Mouse (Mus musculus): ENCODE measurements around the gene Ankrd33b.

The Ankrd33b gene

GRCm38 (mm10) chr15:31302293-31302990 lies 65.1 kb downstream of the Ankrd33b start:
- DNase-seq (ENCODE audit: low read depth): no peak

GRCm38 (mm10) chr15:31299258-31299917 lies 68.1 kb downstream of the Ankrd33b start:
- no peak for DNase-seq (ENCODE audit: low read depth)

DNA sequence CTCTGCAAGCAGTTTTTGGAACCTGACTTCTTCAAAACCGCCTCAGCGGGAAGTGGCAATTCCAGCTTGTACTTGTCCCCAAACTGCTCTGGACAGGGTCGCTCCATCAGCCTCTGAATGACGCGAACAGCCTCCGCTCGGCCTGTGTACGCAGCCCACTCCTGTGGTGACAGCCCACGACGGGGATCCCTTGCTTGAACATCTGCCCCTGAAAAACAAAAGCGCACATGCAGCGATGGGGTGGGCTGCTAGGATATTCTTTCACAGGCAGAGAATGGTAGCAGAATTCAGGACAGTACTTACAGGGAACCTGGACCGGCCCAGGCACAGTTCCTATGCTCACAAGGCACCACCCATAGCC lies 69.8 kb downstream of the Ankrd33b start:
- DNase-seq (ENCODE audit: low read depth): no peak

DNA sequence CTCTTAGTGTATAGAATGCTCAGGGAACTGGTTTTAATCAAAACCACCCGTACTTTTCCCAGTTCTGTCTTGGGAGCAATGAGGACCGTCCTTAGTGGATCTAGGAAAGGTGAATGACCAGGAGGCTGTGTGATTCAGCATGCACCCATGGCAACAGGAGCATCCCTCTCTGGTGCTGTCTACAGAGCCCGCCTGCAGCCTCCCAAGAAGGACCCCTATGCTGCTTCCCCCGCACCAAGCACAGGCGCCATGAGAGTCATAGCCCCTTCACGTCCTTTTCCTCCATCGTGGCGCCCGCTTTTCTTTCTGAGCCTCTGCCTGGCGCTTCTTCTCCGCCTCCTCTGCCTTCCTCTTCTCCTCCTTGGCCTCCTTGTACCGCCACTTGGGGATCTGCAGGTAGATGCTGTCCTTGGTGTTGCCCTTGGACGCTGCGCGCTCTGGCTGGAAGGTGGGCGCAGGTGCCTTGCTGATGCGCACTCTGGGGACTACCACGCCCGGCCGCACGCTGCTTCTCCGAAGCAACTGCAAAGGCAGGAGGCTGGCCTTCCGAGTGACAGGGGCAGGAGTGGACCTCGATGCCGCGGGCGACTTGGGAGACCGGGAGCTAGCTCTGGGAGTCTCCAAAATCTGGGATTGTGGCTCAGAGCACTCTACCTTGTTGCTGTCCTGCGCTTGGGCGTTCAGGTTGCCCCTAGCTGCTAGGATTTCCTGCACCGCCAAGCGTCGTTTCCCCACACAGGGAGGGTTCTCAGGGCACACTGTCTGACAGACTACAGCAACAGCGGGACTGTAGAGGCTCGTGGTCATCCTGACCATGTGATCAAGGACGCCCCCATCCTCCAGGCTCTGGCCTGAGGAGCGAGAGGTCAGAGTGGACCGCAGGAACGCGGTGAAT lies 70.4 kb downstream of the Ankrd33b start:
- no peak for DNase-seq (ENCODE audit: low read depth)

- DNase-seq (ENCODE audit: low read depth): no peak
Measured at GRCm38 (mm10) chr15:31294311-31294710, 73.2 kb downstream of the Ankrd33b start.

DNA sequence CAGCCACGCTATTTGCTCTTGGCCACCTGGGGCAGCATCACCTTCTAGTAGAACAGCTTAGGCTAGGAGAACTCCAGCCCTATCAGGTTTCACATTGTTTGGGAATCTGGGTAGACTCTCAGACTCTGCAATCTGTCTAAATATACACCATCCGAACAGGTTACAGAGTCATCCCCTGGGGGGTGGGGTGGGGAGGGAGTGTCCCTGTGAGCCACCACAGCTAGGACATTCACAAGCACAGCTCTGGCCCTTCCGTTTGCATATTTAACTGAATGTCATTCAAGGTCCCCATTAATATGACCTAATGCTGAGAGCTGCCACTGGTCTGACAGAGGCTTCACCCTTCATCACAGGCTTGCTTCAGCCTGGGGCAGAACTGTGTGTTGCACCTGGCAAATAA lies 74.9 kb downstream of the Ankrd33b start:
- no peak for DNase-seq (ENCODE audit: low read depth)

DNA sequence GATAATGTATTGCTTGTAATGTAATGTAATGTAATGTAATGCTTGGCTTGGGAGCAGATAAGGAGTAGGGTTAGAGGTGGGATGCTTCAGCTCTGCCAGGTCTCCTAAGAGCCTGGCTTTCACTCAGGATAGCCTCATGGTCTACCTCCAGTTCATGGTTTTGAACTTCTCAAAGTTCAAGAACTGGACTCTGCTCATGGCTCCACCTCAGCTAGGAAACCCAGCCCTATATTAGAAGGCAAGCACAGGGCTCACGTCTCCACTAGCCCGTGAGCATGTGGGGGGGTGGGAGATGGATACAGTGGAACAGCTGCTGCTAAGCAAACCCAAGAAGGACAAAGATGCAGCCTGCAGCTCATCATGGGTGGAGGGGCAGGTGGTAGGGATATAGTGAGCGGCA lies 81.8 kb downstream of the Ankrd33b start:
- no peak for DNase-seq (ENCODE audit: low read depth)

GRCm38 (mm10) chr15:31284922-31285631 lies 82.4 kb downstream of the Ankrd33b start:
- DNase-seq (ENCODE audit: low read depth): no peak

DNA sequence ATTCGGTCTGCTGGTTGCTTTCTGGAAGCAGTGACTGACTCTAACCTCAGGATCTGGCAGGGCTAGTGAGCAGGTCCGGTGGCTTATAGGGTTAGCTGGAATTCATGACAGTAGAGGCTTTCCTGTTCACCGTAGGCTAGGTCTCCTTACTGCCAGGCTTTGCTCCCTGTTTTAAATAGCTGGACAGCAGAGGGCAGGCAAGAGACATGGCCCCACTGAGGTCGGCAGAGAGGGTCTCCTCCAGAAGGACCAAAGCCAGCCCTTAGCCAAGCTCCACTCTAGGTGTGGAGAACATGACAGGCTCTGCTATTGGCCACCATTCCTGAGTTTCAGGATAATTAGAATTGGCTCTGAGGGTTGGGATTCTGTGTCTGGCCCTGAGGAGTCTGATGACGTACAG lies 83.4 kb downstream of the Ankrd33b start:
- DNase-seq (ENCODE audit: low read depth): no peak

DNA sequence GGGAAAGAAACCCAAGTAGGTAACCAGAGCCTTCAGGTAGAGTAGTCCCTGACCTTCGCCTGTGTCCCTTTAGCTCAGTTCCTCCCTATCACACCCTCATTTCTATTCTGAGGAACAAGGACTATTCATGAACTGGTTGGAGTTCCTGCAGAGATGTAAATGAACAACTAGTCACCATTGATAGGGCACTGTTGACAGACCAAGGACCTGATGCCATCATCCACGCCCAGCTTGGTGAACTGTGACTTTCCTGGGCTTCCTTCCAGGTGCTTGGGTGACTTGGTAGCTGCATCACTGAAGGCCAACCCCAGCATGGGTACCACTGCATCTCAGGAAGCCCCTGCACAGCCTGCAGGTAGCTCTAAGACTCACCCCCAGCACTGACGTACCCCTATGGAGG lies 85.2 kb downstream of the Ankrd33b start:
- no peak for DNase-seq (ENCODE audit: low read depth)

DNA sequence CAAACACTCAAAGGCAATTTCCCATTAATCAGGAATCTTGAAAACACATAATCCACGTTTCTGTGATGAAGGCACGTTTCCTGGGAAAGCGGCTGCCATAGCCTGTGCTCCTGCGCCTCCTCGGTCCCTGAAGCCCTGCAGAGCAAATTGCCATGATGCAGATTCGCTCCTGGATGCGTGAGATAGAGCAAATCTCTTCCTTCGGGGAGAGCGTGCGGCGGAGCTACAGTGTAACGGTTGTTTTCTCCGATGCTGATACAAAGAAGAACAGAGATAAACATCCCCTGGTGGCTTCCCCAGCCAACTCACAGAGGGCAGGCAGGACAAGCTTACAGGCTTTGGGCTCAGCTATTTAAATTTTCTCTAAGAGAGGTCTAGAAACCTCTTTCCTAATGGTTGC lies 85.7 kb downstream of the Ankrd33b start:
- no peak for DNase-seq (ENCODE audit: low read depth)

DNA sequence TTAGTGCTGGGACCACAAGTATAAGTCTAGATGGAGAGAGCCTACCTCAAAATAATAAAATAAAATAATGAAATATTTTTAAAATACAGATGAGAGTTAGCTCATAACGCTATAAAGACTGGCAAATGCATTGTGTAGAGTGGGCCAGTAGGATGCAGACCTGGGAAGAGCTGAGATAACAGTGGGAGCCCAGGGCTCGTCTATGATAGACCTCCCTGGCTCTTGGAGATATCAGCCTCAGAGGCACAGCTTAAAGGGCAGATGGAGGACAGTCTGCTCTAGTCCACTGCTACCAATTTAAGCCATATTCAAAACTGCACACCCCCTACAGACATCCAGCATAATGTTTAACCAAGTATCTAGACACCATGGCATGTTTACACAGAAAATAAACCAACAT lies 86.8 kb downstream of the Ankrd33b start:
- DNase-seq (ENCODE audit: low read depth): no peak

GRCm38 (mm10) chr15:31280059-31280458 lies 87.5 kb downstream of the Ankrd33b start:
- DNase-seq (ENCODE audit: low read depth): no peak

- DNase-seq (ENCODE audit: low read depth): no peak
Measured at GRCm38 (mm10) chr15:31279577-31280004, 87.9 kb downstream of the Ankrd33b start.

DNA sequence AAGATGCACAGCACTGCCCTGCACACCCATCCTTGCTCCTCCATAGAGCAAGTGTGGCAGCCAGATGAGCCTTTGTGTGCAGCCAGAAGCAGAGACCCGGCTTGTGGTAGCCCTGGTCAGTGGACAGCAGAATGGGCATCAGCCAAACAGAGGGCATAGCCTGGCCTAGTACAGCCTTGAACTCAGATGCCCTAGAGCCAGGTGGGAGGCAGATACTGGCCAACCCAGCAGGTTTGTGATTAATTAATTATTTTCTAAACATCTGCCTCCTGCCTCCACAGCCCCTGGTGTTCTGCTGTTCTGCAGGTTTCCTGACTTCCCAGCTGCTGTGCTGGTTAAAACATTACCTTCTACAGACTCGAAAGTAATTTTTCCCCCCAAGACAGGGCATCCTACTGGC lies 88.4 kb downstream of the Ankrd33b start:
- no peak for DNase-seq (ENCODE audit: low read depth)

DNA sequence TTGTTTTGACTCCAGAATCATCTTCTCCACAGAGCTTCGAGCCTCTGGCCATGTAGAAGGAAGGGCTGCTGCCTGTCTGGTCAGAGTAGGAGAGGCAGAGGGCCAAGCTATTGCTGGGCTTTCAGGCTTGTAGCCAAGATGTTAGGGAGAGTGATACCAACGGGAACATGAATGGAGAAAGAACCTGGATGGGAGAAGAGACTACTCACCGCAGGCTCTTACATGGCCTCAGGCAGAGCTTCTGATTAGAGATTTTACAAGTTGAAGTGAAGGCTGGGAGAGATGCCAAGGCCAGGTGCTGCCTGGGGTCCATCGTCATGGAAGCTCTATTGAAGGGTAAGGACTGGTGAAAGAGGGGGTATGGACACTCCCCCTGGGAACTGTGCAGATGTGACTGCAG lies 89.4 kb downstream of the Ankrd33b start:
- no peak for DNase-seq (ENCODE audit: low read depth)

- DNase-seq (ENCODE audit: low read depth): no peak
Measured at GRCm38 (mm10) chr15:31273509-31273908, 94.0 kb downstream of the Ankrd33b start.

GRCm38 (mm10) chr15:31272695-31273094 lies 94.8 kb downstream of the Ankrd33b start:
- no peak for DNase-seq (ENCODE audit: low read depth)

GRCm38 (mm10) chr15:31269558-31269957 lies 98.0 kb downstream of the Ankrd33b start:
- DNase-seq (ENCODE audit: low read depth): no peak

DNA sequence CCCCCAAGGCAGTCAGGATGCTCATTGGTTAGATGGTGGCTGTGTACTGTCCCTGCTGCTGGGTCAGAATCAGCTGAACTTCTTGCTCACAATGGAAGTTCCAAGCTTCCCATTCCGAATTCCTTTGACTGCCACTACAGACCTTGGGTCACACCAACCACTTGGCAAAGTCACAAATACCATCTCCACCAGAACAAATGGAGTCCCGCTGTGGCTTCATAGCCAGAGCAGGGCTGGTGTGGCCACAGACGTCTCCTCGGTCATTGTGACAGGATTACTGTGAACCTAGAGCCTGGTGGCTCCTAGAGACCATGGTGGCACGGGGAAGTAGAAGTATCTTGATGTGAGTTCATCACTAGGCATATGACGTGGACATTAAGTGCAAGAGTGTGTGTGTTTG lies 99.4 kb downstream of the Ankrd33b start:
- no peak for DNase-seq (ENCODE audit: low read depth)

DNA sequence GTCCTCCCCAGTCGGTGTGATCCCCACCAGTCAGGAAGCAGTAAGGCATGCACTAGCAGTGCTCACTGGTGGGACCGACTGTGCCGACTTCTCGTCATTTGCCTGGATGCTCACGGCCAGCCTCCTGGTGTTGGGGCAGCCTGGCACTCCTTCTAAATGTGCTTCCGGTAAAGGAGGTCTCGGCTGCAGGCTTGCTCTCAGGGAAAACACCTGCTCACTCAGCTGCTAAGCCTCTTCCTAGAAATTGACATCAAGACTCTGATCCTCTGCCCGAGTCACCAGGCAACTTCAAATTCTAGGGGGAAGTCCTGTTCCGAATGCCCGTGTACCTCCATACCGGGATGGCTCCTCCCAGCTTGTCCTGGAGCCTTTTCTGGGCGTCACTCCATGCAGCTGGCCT lies 101.7 kb downstream of the Ankrd33b start:
- no peak for DNase-seq (ENCODE audit: low read depth)

- no peak for DNase-seq (ENCODE audit: low read depth)
Measured at GRCm38 (mm10) chr15:31265404-31265803, 102.1 kb downstream of the Ankrd33b start.

All from naive thymus-derived CD4-positive, alpha-beta T cell, adult 2 months (primary cell).